Mouse (Mus musculus): Measurements from ENCODE around the gene Parp1. TPM values are rescaled to one million over a fixed set of nuclear protein-coding genes. Genes with fewer than 3 reads are reported as not detected.

Parp1 gene
- polyA plus RNA-seq, 1 experiment, result 29.2 TPM

DNA sequence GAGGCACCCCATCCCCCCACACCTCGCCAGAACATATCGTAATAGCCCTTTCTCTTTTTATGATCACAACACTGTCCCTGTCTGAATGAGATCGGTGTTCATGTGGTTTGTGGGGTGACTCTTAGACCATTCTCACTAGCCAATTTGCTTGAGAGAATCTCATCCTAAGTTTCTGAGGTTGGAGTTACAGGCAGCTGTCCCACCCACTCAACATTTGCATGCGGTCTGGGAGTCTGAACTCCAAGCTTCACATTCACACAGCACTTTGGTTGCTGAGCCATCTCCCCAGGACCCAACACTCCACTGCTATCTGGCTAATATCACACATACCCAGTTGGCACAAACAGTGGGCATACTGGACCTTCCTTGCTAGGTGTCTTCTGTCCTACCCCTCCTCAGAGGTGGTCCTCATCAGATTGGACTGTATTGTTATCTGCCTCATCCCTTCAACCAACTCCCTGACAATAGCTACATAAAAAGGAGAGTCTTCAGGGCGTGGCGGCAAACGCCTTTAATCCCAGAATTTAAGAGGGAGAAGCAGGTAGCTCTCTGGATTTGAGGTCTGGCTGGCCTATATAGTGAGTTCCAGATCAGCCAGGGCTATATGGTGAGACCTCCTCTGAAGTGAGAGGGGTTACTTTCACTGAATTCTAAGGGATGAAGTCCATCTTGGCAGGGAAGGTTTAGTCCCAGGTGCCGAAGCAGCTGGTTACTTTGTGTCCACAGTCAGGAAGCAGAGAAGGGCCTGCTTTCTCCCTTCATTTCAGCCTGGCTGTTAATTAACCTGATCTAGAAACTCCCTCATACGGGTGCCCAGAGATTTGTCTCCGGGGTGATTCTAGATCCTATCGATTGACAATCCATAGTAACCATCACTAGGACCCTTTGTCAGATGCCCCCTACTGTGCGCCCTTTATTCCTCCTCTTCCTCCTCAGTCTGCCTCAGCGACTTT lies 21.6 kb upstream of the Parp1 start:
- H3K4me3 ChIP-seq, result no peak overlapping the region

DNA sequence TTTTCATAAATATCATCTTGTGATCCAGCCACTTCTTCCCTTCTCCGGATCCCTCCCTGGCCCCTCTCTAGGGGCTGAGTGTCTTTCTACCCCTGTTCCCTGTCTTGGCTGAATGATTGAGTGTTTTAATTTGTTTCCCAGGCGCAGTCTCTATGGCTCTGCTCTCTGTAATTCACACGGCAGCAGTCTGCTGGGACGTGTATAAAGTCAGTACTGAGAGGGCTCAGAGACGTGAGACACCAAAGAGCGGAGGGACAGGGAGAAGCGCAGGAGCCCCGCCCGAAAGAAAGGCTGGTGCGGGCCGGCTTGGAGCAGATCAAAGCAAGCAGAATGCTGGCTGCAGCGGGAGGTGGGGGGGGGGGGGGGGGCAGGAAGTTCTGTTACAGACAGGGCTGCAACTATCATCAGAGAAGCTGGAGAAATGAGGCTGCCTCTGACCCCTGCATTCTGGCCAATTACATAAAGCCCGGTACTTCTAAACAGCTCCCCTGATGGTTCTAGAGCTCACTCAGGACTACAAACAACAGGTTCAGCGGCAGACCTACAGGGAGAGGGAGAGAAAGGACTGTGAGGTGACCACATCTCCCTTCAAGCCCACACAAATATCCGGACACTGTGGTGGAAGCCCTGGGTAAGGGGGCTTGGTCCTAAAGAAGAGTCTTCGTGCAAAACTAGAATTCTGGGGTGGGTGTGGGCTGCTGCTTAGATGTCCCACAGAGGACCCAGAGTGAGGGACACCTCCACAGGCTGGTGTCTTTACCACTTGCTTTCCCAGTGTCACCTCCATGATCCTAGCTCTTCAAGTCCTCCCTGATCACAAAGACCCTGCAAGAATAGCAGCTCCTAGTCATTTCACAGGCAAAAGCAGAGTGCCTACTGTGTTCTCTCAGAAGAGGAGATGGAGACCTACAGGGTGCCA lies 20.7 kb upstream of the Parp1 start:
- no peaks in the 10 kb centered on the region for H3K36me3 ChIP-seq (ENCODE audit: control insufficient read depth, insufficient read depth)
- TF ChIP-seq CEBPB (IDR thresholded peaks at IDR 0.05; ENCODE audit: insufficient read depth, poor library complexity, severe bottlenecking) (no peak), USF1 (IDR thresholded peaks at IDR 0.05; ENCODE audit: low read depth) (no peak), POLR2AphosphoS2 (IDR thresholded peaks at IDR 0.05; ENCODE audit: insufficient read length, low read depth) (no peak)
- no peak overlapping the region for H3K4me3 ChIP-seq
- peaks cover 30% of the 10 kb centered on the region for H3K27me3 ChIP-seq (ENCODE audit: control insufficient read depth, insufficient read depth, insufficient read length)
- no peak overlapping the region for H3ac ChIP-seq (ENCODE audit: control insufficient read depth, insufficient read length)
- no peak overlapping the region for H3K4me2 ChIP-seq (ENCODE audit: low read depth)
- H3K79me2 ChIP-seq (ENCODE audit: control insufficient read depth, insufficient read depth), result no peaks in the 10 kb centered on the region

More for the DNA sequence above, 21.6 kb upstream of the Parp1 start:
- no peaks in the 10 kb centered on the region for H3K79me2 ChIP-seq (ENCODE audit: control insufficient read depth, insufficient read depth)
- TF ChIP-seq MAX (IDR thresholded peaks at IDR 0.05; ENCODE audit: low read depth) (no peak), TCF3 (IDR thresholded peaks at IDR 0.05; ENCODE audit: insufficient read length, low read depth) (no peak), TCF12 (IDR thresholded peaks at IDR 0.05; ENCODE audit: insufficient read depth, poor library complexity, severe bottlenecking) (no peak), MYOG (IDR thresholded peaks at IDR 0.05; ENCODE audit: control insufficient read depth in 1 of 3, insufficient read depth in 1 of 3, insufficient read length in 2 of 3, low read depth in 2 of 3) (peak; percentile 10 to 81 (median 30)), REST (IDR thresholded peaks at IDR 0.05; ENCODE audit: insufficient read depth, insufficient read length) (no peak), POLR2AphosphoS2 (IDR thresholded peaks at IDR 0.05; ENCODE audit: insufficient read length, low read depth) (no peak), POLR2A (IDR thresholded peaks at IDR 0.05; ENCODE audit: insufficient read length, low read depth) (no peak), USF1 (IDR thresholded peaks at IDR 0.05; ENCODE audit: low read depth) (no peak), CEBPB (IDR thresholded peaks at IDR 0.05; ENCODE audit: insufficient read depth, poor library complexity, severe bottlenecking) (no peak), SRF (IDR thresholded peaks at IDR 0.05; ENCODE audit: control insufficient read depth, insufficient read length, low read depth) (no peak), MYOD1 (IDR thresholded peaks at IDR 0.05; ENCODE audit: control insufficient read depth in 1 of 3, insufficient read length in 2 of 3, low read depth in 2 of 3) (peak in 2 of 3 experiments; percentile 65 to 78), E2F4 (IDR thresholded peaks at IDR 0.05; ENCODE audit: insufficient read depth) (no peak)
- no peaks in the 10 kb centered on the region for H3K36me3 ChIP-seq (ENCODE audit: control insufficient read depth, insufficient read depth)
- no peak overlapping the region for H3ac ChIP-seq (ENCODE audit: control insufficient read depth, insufficient read length)
- peaks cover 30% of the 10 kb centered on the region for H3K27me3 ChIP-seq (ENCODE audit: control insufficient read depth, insufficient read depth, insufficient read length)
- H3K4me2 ChIP-seq (ENCODE audit: low read depth), result peak overlapping the region; percentile 42

DNA sequence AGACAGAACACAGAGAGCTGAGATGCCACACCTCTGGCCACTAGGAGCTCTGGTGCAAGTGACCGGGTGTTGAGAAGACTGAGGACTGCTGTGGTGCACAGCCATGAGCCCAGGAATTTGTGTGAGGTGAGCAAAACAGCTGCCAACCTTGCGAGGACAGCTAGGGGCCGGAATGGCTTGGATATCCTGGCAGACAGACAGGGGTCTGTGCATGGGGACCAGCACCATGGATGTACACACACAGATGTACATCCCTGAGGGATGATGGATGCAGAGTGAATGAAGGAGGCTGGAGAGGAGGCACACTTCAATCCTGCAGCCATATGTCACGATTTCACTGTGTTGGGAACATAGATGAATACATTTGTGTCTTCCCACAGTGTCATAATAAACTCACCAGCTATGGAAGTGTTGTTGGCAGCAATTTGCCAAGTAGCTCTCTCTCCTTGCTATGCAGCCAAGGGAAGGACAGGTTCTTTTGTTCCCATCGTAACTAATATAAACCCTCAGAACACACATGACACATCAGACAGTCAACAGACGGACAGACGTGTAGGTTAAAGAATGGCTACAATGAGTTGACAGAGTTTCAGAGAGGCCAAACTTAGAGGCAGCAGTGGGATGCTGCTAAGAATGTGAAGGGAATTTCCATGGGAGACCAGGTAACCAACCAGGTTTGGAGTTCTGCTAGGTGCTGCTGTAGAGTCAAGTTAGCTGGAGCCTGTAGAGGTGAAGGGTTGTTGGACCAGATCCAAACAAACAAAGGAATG lies 19.0 kb upstream of the Parp1 start:
- Histone ChIP-seq H3K4me2 (ENCODE audit: low read depth) (no peak overlapping the region), H3K4me3 (no peak overlapping the region), H3K79me2 (ENCODE audit: control insufficient read depth, insufficient read depth) (no peaks in the 10 kb centered on the region), H3ac (ENCODE audit: control insufficient read depth, insufficient read length) (no peak overlapping the region), H3K27me3 (ENCODE audit: control insufficient read depth, insufficient read depth, insufficient read length) (peaks cover 30% of the 10 kb centered on the region), H3K36me3 (ENCODE audit: control insufficient read depth, insufficient read depth) (no peaks in the 10 kb centered on the region)
- no peak for TF ChIP-seq MAX (IDR thresholded peaks at IDR 0.05; ENCODE audit: low read depth)
- no peak for TF ChIP-seq CEBPB (IDR thresholded peaks at IDR 0.05; ENCODE audit: insufficient read depth, poor library complexity, severe bottlenecking)
- TF ChIP-seq E2F4 (IDR thresholded peaks at IDR 0.05; ENCODE audit: insufficient read depth), result no peak
- TF ChIP-seq POLR2AphosphoS2 (IDR thresholded peaks at IDR 0.05; ENCODE audit: insufficient read length, low read depth), result no peak
- no peak for TF ChIP-seq MYOG (IDR thresholded peaks at IDR 0.05; ENCODE audit: control insufficient read depth in 1 of 3, insufficient read depth in 1 of 3, insufficient read length in 2 of 3, low read depth in 2 of 3)
- TF ChIP-seq REST (IDR thresholded peaks at IDR 0.05; ENCODE audit: insufficient read depth, insufficient read length), result no peak
- no peak for TF ChIP-seq TCF3 (IDR thresholded peaks at IDR 0.05; ENCODE audit: insufficient read length, low read depth)
- no peak for TF ChIP-seq POLR2A (IDR thresholded peaks at IDR 0.05; ENCODE audit: insufficient read length, low read depth)
- TF ChIP-seq TCF12 (IDR thresholded peaks at IDR 0.05; ENCODE audit: insufficient read depth, poor library complexity, severe bottlenecking), result no peak
- no peak for TF ChIP-seq USF1 (IDR thresholded peaks at IDR 0.05; ENCODE audit: low read depth)
- no peak for TF ChIP-seq MYOD1 (IDR thresholded peaks at IDR 0.05; ENCODE audit: control insufficient read depth in 1 of 3, insufficient read length in 2 of 3, low read depth in 2 of 3)
- TF ChIP-seq SRF (IDR thresholded peaks at IDR 0.05; ENCODE audit: control insufficient read depth, insufficient read length, low read depth), result no peak

DNA sequence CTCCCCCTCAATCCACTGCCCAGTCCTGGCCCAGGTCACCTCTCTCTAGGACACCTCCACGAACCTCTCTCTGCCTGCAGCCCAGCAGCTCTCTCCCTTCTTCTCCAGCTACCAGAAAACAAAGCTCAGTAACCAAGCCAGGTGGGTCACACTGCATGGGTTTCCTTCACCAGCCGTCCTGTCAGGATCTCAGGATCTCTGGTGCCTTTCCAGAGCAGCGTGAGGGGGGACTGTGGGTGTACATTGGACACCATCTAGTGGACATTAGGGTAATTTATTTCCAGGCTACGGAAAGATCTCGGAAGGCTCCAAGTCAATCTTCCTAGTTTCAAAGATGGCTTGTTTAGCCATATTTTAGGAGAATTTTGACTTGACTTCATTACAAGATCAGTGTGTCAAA lies 18.0 kb upstream of the Parp1 start:
- no peak overlapping the region for H3ac ChIP-seq (ENCODE audit: control insufficient read depth, insufficient read length)
- H3K4me2 ChIP-seq (ENCODE audit: low read depth), result no peak overlapping the region
- no peak overlapping the region for H3K4me3 ChIP-seq
- no peak for TF ChIP-seq E2F4 (IDR thresholded peaks at IDR 0.05; ENCODE audit: insufficient read depth)
- TF ChIP-seq SRF (IDR thresholded peaks at IDR 0.05; ENCODE audit: control insufficient read depth, insufficient read length, low read depth), result no peak
- no peak for TF ChIP-seq CEBPB (IDR thresholded peaks at IDR 0.05; ENCODE audit: insufficient read depth, poor library complexity, severe bottlenecking)
- no peak for TF ChIP-seq REST (IDR thresholded peaks at IDR 0.05; ENCODE audit: insufficient read depth, insufficient read length)
- no peak for TF ChIP-seq TCF12 (IDR thresholded peaks at IDR 0.05; ENCODE audit: insufficient read depth, poor library complexity, severe bottlenecking)
- no peak for TF ChIP-seq POLR2AphosphoS2 (IDR thresholded peaks at IDR 0.05; ENCODE audit: insufficient read length, low read depth)
- no peak for TF ChIP-seq POLR2A (IDR thresholded peaks at IDR 0.05; ENCODE audit: insufficient read length, low read depth)
- no peak for TF ChIP-seq USF1 (IDR thresholded peaks at IDR 0.05; ENCODE audit: low read depth)
- no peak for TF ChIP-seq TCF3 (IDR thresholded peaks at IDR 0.05; ENCODE audit: insufficient read length, low read depth)
- no peak for TF ChIP-seq MYOG (IDR thresholded peaks at IDR 0.05; ENCODE audit: control insufficient read depth in 1 of 3, insufficient read depth in 1 of 3, insufficient read length in 2 of 3, low read depth in 2 of 3)
- no peak for TF ChIP-seq MYOD1 (IDR thresholded peaks at IDR 0.05; ENCODE audit: control insufficient read depth in 1 of 3, insufficient read length in 2 of 3, low read depth in 2 of 3)
- TF ChIP-seq MAX (IDR thresholded peaks at IDR 0.05; ENCODE audit: low read depth), result no peak
- H3K27me3 ChIP-seq (ENCODE audit: control insufficient read depth, insufficient read depth, insufficient read length), result peaks cover 30% of the 10 kb centered on the region
- no peaks in the 10 kb centered on the region for H3K36me3 ChIP-seq (ENCODE audit: control insufficient read depth, insufficient read depth)
- H3K79me2 ChIP-seq (ENCODE audit: control insufficient read depth, insufficient read depth), result no peaks in the 10 kb centered on the region

All from myocyte (in vitro differentiated cells).